8 mouse cellular contexts compared by ENCODE assay signal in genomic region chr13:14064341-14065027, GRCm38 (mm10). TPM values are rescaled to one million over a fixed set of nuclear protein-coding genes. Genes with fewer than 3 reads are reported as not detected.
DNase-seq lines count a peak whose midpoint lies in the region; ATAC-seq and TF ChIP-seq lines count a peak whose summit lies in the region.

No protein-coding gene starts in this region.

- H3K4me3 ChIP-seq in liver, embryonic 11.5 days (ENCODE audit: low read depth, low read length) = peak overlapping the region; percentile 99
- peak overlapping the region; percentile 88 for H3K4me3 ChIP-seq in myocyte

- DNase-seq in ovary, postnatal 36 days (ENCODE audit: low spot score) = peak; percentile 36
- DNase-seq in ovary, adult 18-20 months (ENCODE audit: low spot score) = no peak
- peak; percentile 37 for DNase-seq in embryo, embryonic 10.5 days (ENCODE audit: low spot score)
- DNase-seq in heart, adult 8-10 months (ENCODE audit: low spot score) = peak; percentile 28
- peak; percentile 34 to 45 for DNase-seq in kidney, adult 8-10 months
- DNase-seq in liver, embryonic 11.5 days (ENCODE audit: low spot score) = peak; percentile 60
- peak; percentile 8 for DNase-seq in telencephalon, adult 2 months (ENCODE audit: low read depth, low spot score)

- H3K27me3 ChIP-seq in liver, embryonic 11.5 days (replicated peaks; ENCODE audit: control insufficient read depth, insufficient read depth, low read length) = no peaks in the 10 kb centered on the region
- no peaks in the 10 kb centered on the region for H3K27me3 ChIP-seq in myocyte (ENCODE audit: control insufficient read depth, insufficient read depth, insufficient read length)

- under 1% methylated on average over 64 of the region's 65 CpGs for WGBS in liver, embryonic 11.5 days

- no peak for TF ChIP-seq POLR2A in myocyte (IDR thresholded peaks at IDR 0.05; ENCODE audit: insufficient read length, low read depth)

- H3K4me1 ChIP-seq in liver, embryonic 11.5 days (replicated peaks; ENCODE audit: control insufficient read depth, insufficient read depth, low read length) = peaks cover 14% of the 10 kb centered on the region

- peaks cover 86% of the 10 kb centered on the region for H3K79me2 ChIP-seq in myocyte (ENCODE audit: control insufficient read depth, insufficient read depth)

- peak overlapping the region; percentile 91 for H3K9ac ChIP-seq in liver, embryonic 11.5 days (ENCODE audit: low read depth, low read length)

- 0 out of 2 replicates have a peak, but pooled peaks have one; percentile 4 for ATAC-seq in liver, embryonic 11.5 days (replicated peaks; ENCODE audit: low FRiP score)

- H3K4me2 ChIP-seq in liver, embryonic 11.5 days = peak overlapping the region; percentile 84
- H3K4me2 ChIP-seq in myocyte (ENCODE audit: low read depth) = peak overlapping the region; percentile 87

- H3K36me3 ChIP-seq in liver, embryonic 11.5 days (ENCODE audit: control insufficient read depth, insufficient read depth, low read length) = no peaks in the 10 kb centered on the region
- H3K36me3 ChIP-seq in myocyte (ENCODE audit: control insufficient read depth, insufficient read depth) = peaks cover 14% of the 10 kb centered on the region

- H3K27ac ChIP-seq in liver, embryonic 11.5 days (ENCODE audit: low read depth, low read length) = peak overlapping the region; percentile 95

- H3ac ChIP-seq in myocyte (ENCODE audit: control insufficient read depth, insufficient read length) = peak overlapping the region; percentile 80

- no peaks in the 10 kb centered on the region for H3K9me3 ChIP-seq in liver, embryonic 11.5 days (ENCODE audit: control insufficient read depth, low read length)

TF ChIP-seq in myocyte, 11 proteins besides CTCF, POLR2A, EP300 and RAD21:
- TF ChIP-seq SRF (IDR thresholded peaks at IDR 0.05; ENCODE audit: control insufficient read depth, insufficient read length, low read depth) = no peak
- no peak for TF ChIP-seq CEBPB (IDR thresholded peaks at IDR 0.05; ENCODE audit: insufficient read depth, poor library complexity, severe bottlenecking)
- peak in 1 of 3 experiments; percentile 34 for TF ChIP-seq MYOD1 (IDR thresholded peaks at IDR 0.05; ENCODE audit: control insufficient read depth in 1 of 3, insufficient read length in 2 of 3, low read depth in 2 of 3)

RNA-seq across cellular contexts. Expression of gene Ggps1, which starts 1.2 kb away (rescaled TPM):
- total RNA-seq in heart, adult 8-10 months (2022) = 10 to 100 TPM; 21.5 to 24.5 (median 23.2) TPM
- 27.4 and 29.8 TPM in 2 replicates for polyA plus RNA-seq in liver, embryonic 11.5 days (2014; fragmentation: Nextera tagmentation; extraction: Ambion mirVana)
- polyA plus RNA-seq in myocyte (2012; fragmentation: generic; extraction: Trizol) = 8.6 TPM

RNA-seq across cellular contexts. Expression of gene Arid4b, which starts 1.5 kb away (rescaled TPM):
- total RNA-seq in heart, adult 8-10 months (2022) = 10 to 100 TPM; 18.9 to 20.5 (median 19.1) TPM
- polyA plus RNA-seq in liver, embryonic 11.5 days (2014; fragmentation: Nextera tagmentation; extraction: Ambion mirVana) = 42.2 and 45.2 TPM in 2 replicates
- polyA plus RNA-seq in myocyte (2012; fragmentation: generic; extraction: Trizol) = 3.7 TPM

RNA-seq across cellular contexts. Expression of gene Tbce, which starts 25.0 kb away (rescaled TPM):
- 10 to 100 TPM; 22.2 to 26.1 (median 23.6) TPM for total RNA-seq in heart, adult 8-10 months (2022)
- polyA plus RNA-seq in liver, embryonic 11.5 days (2014; fragmentation: Nextera tagmentation; extraction: Ambion mirVana) = 49.3 and 50.9 TPM in 2 replicates
- 20.3 TPM for polyA plus RNA-seq in myocyte (2012; fragmentation: generic; extraction: Trizol)
